Mouse (Mus musculus): ENCODE data around the gene Por.

- no peak for TF ChIP-seq CTCF (IDR thresholded peaks at IDR 0.05; ENCODE audit: borderline replicate concordance, extremely low read depth, insufficient read depth, insufficient read length)
- TF ChIP-seq POLR2A (IDR thresholded peaks at IDR 0.05; ENCODE audit: borderline replicate concordance, extremely low read depth, insufficient read depth, insufficient read length, poor library complexity, severe bottlenecking): no peak
These were observed 20.6 kb upstream of the Por start for GRCm38 (mm10) chr5:135649309-135649633.
